Mouse (Mus musculus): ENCODE results near the gene Zfp950. TPM values are rescaled to one million over a fixed set of nuclear protein-coding genes. Genes with fewer than 3 reads are reported as not detected.

Zfp950 gene
- total and polyA plus RNA-seq, 2 experiments from 2014 or later: 12.4 to 38.1 TPM

GRCm38 (mm10) chr19:61064386-61064785 lies 76.3 kb downstream of the Zfp950 start:
- DNase-seq (ENCODE audit: low spot score): no peak
- 87% methylated on average over 3 of the region's 3 CpGs for WGBS
- H3K9ac ChIP-seq (replicated peaks; ENCODE audit: low read length): no peak overlapping the region
- H3K27ac ChIP-seq: no peak overlapping the region
- H3K4me3 ChIP-seq (ENCODE audit: low read length): no peak overlapping the region
- no peak overlapping the region for H3K4me2 ChIP-seq (ENCODE audit: low read depth, low read length)
- no peak for TF ChIP-seq CTCF (IDR thresholded peaks at IDR 0.05; ENCODE audit: low read depth)
- H3K27me3 ChIP-seq (ENCODE audit: insufficient read depth, low read length): no peaks in the 10 kb centered on the region
- no peaks in the 10 kb centered on the region for H3K9me3 ChIP-seq (ENCODE audit: low read length)
- no peaks in the 10 kb centered on the region for H3K36me3 ChIP-seq (ENCODE audit: insufficient read depth, low read length)
- H3K4me1 ChIP-seq (ENCODE audit: insufficient read depth, low read length): no peaks in the 10 kb centered on the region
- ATAC-seq: no peak

- Histone ChIP-seq H3K9me3 (ENCODE audit: low read length) (peaks cover 2% of the 10 kb centered on the region; the same call in 1 of the 2 replicates), H3K4me1 (ENCODE audit: insufficient read depth, low read length) (no peaks in the 10 kb centered on the region), H3K4me3 (ENCODE audit: low read length) (no peak overlapping the region), H3K27ac (no peak overlapping the region), H3K4me2 (ENCODE audit: low read depth, low read length) (no peak overlapping the region), H3K27me3 (ENCODE audit: insufficient read depth, low read length) (no peaks in the 10 kb centered on the region), H3K9ac (replicated peaks; ENCODE audit: low read length) (no peak overlapping the region), H3K36me3 (ENCODE audit: insufficient read depth, low read length) (no peaks in the 10 kb centered on the region)
- 23% methylated on average over 3 of the region's 3 CpGs for WGBS
- no peak for TF ChIP-seq CTCF (IDR thresholded peaks at IDR 0.05; ENCODE audit: low read depth)
- DNase-seq (ENCODE audit: low spot score): no peak
- ATAC-seq: no peak
These were observed 83.1 kb downstream of the Zfp950 start for GRCm38 (mm10) chr19:61057581-61057980.

GRCm38 (mm10) chr19:61056783-61057410 lies 83.7 kb downstream of the Zfp950 start:
- Histone ChIP-seq H3K27me3 (ENCODE audit: insufficient read depth, low read length) (no peaks in the 10 kb centered on the region), H3K36me3 (ENCODE audit: insufficient read depth, low read length) (no peaks in the 10 kb centered on the region), H3K9ac (replicated peaks; ENCODE audit: low read length) (no peak overlapping the region), H3K4me3 (ENCODE audit: low read length) (no peak overlapping the region), H3K4me2 (ENCODE audit: low read depth, low read length) (no peak overlapping the region), H3K4me1 (ENCODE audit: insufficient read depth, low read length) (no peaks in the 10 kb centered on the region), H3K9me3 (ENCODE audit: low read length) (peaks cover 2% of the 10 kb centered on the region; the same call in 1 of the 2 replicates), H3K27ac (no peak overlapping the region)
- no peak for DNase-seq (ENCODE audit: low spot score)
- ATAC-seq: no peak
- 67% methylated on average over 5 of the region's 5 CpGs for WGBS
- TF ChIP-seq CTCF (IDR thresholded peaks at IDR 0.05; ENCODE audit: low read depth): no peak

- Histone ChIP-seq H3K36me3 (ENCODE audit: insufficient read depth, low read length) (no peaks in the 10 kb centered on the region), H3K27ac (no peak overlapping the region), H3K27me3 (ENCODE audit: insufficient read depth, low read length) (no peaks in the 10 kb centered on the region), H3K4me3 (ENCODE audit: low read length) (no peak overlapping the region), H3K4me2 (ENCODE audit: low read depth, low read length) (no peak overlapping the region), H3K9me3 (ENCODE audit: low read length) (peaks cover 2% of the 10 kb centered on the region; the same call in 1 of the 2 replicates), H3K9ac (replicated peaks; ENCODE audit: low read length) (no peak overlapping the region), H3K4me1 (ENCODE audit: insufficient read depth, low read length) (no peaks in the 10 kb centered on the region)
- no peak for TF ChIP-seq CTCF (IDR thresholded peaks at IDR 0.05; ENCODE audit: low read depth)
- no peak for ATAC-seq
- no peak for DNase-seq (ENCODE audit: low spot score)
These were observed 87.9 kb downstream of the Zfp950 start for GRCm38 (mm10) chr19:61052786-61053185.

GRCm38 (mm10) chr19:61052008-61052407 lies 88.6 kb downstream of the Zfp950 start:
- H3K36me3 ChIP-seq (ENCODE audit: insufficient read depth, low read length): no peaks in the 10 kb centered on the region
- no peak overlapping the region for H3K9ac ChIP-seq (replicated peaks; ENCODE audit: low read length)
- ATAC-seq: no peak
- no peak for DNase-seq (ENCODE audit: low spot score)
- H3K4me2 ChIP-seq (ENCODE audit: low read depth, low read length): no peak overlapping the region
- no peak overlapping the region for H3K27ac ChIP-seq
- H3K27me3 ChIP-seq (ENCODE audit: insufficient read depth, low read length): no peaks in the 10 kb centered on the region
- H3K4me1 ChIP-seq (ENCODE audit: insufficient read depth, low read length): no peaks in the 10 kb centered on the region
- no peak overlapping the region for H3K4me3 ChIP-seq (ENCODE audit: low read length)
- H3K9me3 ChIP-seq (ENCODE audit: low read length): peaks cover 2% of the 10 kb centered on the region; the same call in 1 of the 2 replicates
- TF ChIP-seq CTCF (IDR thresholded peaks at IDR 0.05; ENCODE audit: low read depth): no peak

GRCm38 (mm10) chr19:61051151-61051550 lies 89.5 kb downstream of the Zfp950 start:
- Histone ChIP-seq H3K4me3 (ENCODE audit: low read length) (no peak overlapping the region), H3K9me3 (ENCODE audit: low read length) (peaks cover 2% of the 10 kb centered on the region; the same call in 1 of the 2 replicates), H3K4me2 (ENCODE audit: low read depth, low read length) (no peak overlapping the region), H3K27ac (no peak overlapping the region), H3K9ac (replicated peaks; ENCODE audit: low read length) (no peak overlapping the region), H3K4me1 (ENCODE audit: insufficient read depth, low read length) (no peaks in the 10 kb centered on the region), H3K36me3 (ENCODE audit: insufficient read depth, low read length) (no peaks in the 10 kb centered on the region), H3K27me3 (ENCODE audit: insufficient read depth, low read length) (no peaks in the 10 kb centered on the region)
- TF ChIP-seq CTCF (IDR thresholded peaks at IDR 0.05; ENCODE audit: low read depth): no peak
- DNase-seq (ENCODE audit: low spot score) (no peak), ATAC-seq (no peak)
- 86% methylated on average over 1 of the region's 1 CpGs for WGBS

GRCm38 (mm10) chr19:61049413-61049812 lies 91.2 kb downstream of the Zfp950 start:
- no peak overlapping the region for H3K27ac ChIP-seq
- no peaks in the 10 kb centered on the region for H3K4me1 ChIP-seq (ENCODE audit: insufficient read depth, low read length)
- H3K4me2 ChIP-seq (ENCODE audit: low read depth, low read length): no peak overlapping the region
- H3K9ac ChIP-seq (replicated peaks; ENCODE audit: low read length): no peak overlapping the region
- no peak for TF ChIP-seq CTCF (IDR thresholded peaks at IDR 0.05; ENCODE audit: low read depth)
- DNase-seq (ENCODE audit: low spot score): no peak
- H3K4me3 ChIP-seq (ENCODE audit: low read length): no peak overlapping the region
- H3K27me3 ChIP-seq (ENCODE audit: insufficient read depth, low read length): no peaks in the 10 kb centered on the region
- peaks cover 2% of the 10 kb centered on the region; the same call in 1 of the 2 replicates for H3K9me3 ChIP-seq (ENCODE audit: low read length)
- ATAC-seq: no peak
- no peaks in the 10 kb centered on the region for H3K36me3 ChIP-seq (ENCODE audit: insufficient read depth, low read length)
- WGBS: 57% methylated on average over 1 of the region's 1 CpGs

Measured in hindbrain, postnatal 0 days (tissue).